Mouse (Mus musculus) stomach, embryonic 14.5 days (tissue): ENCODE measurements around the gene Nsmf. TPM values are rescaled to one million over a fixed set of nuclear protein-coding genes. Genes with fewer than 3 reads are reported as not detected.

Source experiments
- ATAC-seq: fragments of 200-750 bp; cut with Nextera tagmentation; 2 replicates; pipeline ENCODE4 v1.8.0; 2017; ENCODE audit warnings: low read depth, moderate TSS enrichment; ENCODE audit not compliant: insufficient number of reproducible peaks, insufficient read depth, low FRiP score
- H3K27ac ChIP-seq: fragments of 300-500 bp; sonication (generic); 2 replicates; pipeline ENCODE4 v1.5.1; 2014; ENCODE audit warnings: mild to moderate bottlenecking, low read length, moderate library complexity, mixed read lengths
- H3K27me3 ChIP-seq: fragments of 300-500 bp; sonication (generic); 2 replicates; pipeline ENCODE4 v1.6.1; 2014; ENCODE audit warnings: low read length, control low read depth, mixed read lengths; ENCODE audit not compliant: control insufficient read depth, insufficient read depth
- H3K36me3 ChIP-seq: fragments of 300-500 bp; sonication (generic); 2 replicates; pipeline ENCODE4 v1.6.1; 2014; ENCODE audit warnings: mild to moderate bottlenecking, control low read depth, low read length, moderate library complexity, mixed read lengths; ENCODE audit not compliant: control insufficient read depth, insufficient read depth
- H3K4me1 ChIP-seq: fragments of 300-500 bp; sonication (generic); 2 replicates; pipeline ENCODE4 v1.6.1; 2014; ENCODE audit warnings: low read length, control low read depth, mixed read lengths; ENCODE audit not compliant: control insufficient read depth, insufficient read depth
- H3K4me2 ChIP-seq: fragments of 300-500 bp; sonication (generic); replicated peaks from 2 replicates; pipeline ENCODE4 v1.6.1; 2014; ENCODE audit warnings: low read depth, low read length, control low read depth
- H3K4me3 ChIP-seq: fragments of 300-500 bp; sonication (generic); 2 replicates; pipeline ENCODE4 v1.5.1; 2014; ENCODE audit warnings: low read depth, low read length, control low read depth
- H3K9ac ChIP-seq: fragments of 300-500 bp; sonication (generic); replicated peaks from 2 replicates; pipeline ENCODE4 v1.6.1; 2014; ENCODE audit warnings: low read depth, mild to moderate bottlenecking, control low read depth, low read length, moderate library complexity, mixed read lengths
- H3K9me3 ChIP-seq: fragments of 300-500 bp; sonication (generic); 2 replicates; pipeline ENCODE4 v1.6.1; 2016; ENCODE audit warnings: low read depth, low read length, control low read depth; ENCODE audit not compliant: control insufficient read depth
- WGBS: fragments of 180-500 bp; shearing (Covaris S2); extraction: QIAGEN DNeasy Blood & Tissue Kit; methylation state at CpG from one replicate; pipeline ENCODE4 v1.1.7; 2014; 5-methylcytosine and 5-hydroxymethylcytosine counted together
- microRNA-seq: library from miRNA; unstranded; fragments of <30 nt; microRNA quantifications from one replicate; pipeline ENCODE4, GENCODE M21; 2016
- polyA plus RNA-seq: library from polyadenylated mRNA; unstranded; fragments of >200 nt; fragmentation: Nextera tagmentation; extraction: Ambion mirVana; gene quantifications from 2 replicates; pipeline ENCODE4 v1.2.1, GENCODE M21; 2014

Nsmf gene
- polyA plus RNA-seq, 1 experiment from 2014 or later, result 59.5 TPM

DNA sequence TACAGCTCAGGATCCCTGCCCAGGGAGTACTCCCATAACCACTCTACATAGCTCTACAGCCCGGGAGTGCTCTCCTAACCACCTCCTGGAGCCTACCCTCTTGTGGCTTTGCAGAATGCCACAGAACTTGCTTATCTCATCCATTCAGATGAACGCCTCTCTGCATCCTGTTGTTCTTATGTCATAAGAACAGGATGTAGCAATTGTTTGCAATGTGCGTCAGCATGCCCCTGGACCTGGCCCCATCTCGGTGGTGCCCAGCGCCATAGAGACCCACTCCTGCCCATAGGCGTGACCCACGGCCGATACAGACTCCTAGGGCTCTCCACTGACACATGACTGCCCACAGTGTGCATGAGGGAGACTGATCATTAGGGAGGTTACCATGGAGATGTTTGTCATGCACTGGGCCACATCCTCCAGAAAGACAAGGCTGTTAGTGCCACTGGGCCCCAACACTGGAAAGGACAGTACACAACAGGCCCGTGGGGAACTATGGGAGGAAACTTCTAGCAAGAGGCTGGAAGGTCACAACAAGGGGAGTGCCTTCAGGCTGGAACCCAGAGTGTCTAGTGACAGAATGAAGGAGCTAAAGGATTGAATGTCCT is 57.1 kb downstream of the Nsmf start:
- Histone ChIP-seq H3K27ac (no peak overlapping the region), H3K4me1 (no peaks in the 10 kb centered on the region), H3K9me3 (no peaks in the 10 kb centered on the region), H3K4me2 (no peak overlapping the region), H3K36me3 (no peaks in the 10 kb centered on the region), H3K9ac (no peak overlapping the region), H3K27me3 (no peaks in the 10 kb centered on the region), H3K4me3 (no peak overlapping the region)
- WGBS, result 57% methylated on average over 9 of the region's 9 CpGs
- ATAC-seq, result peak; percentile 43; the same call in 1 of the 2 replicates

Small RNA genes lying within 50 kb of the gene (microRNA-seq; reads per million reads assigned to microRNA genes)
- gene Gm24328 (not detected), gene Mir7664 (not detected)

Other genes starting within 250 kb of the Nsmf start
- 91.2 and 95.9 TPM in 2 replicates for gene Ehmt1, start 134.7 kb upstream of the Nsmf start, polyA plus RNA-seq
- 72.4 and 80.5 TPM in 2 replicates for gene Arrdc1, start 119.1 kb upstream of the Nsmf start, polyA plus RNA-seq
- 6.3 and 8.1 TPM in 2 replicates for gene Zmynd19, start 104.6 kb upstream of the Nsmf start, polyA plus RNA-seq
- 25.4 and 28.6 TPM in 2 replicates for gene Dph7, start 92.0 kb upstream of the Nsmf start, polyA plus RNA-seq
- gene Mrpl41, start 79.3 kb upstream of the Nsmf start, polyA plus RNA-seq, result 114 and 129 TPM in 2 replicates
- 5.2 and 6.5 TPM in 2 replicates for gene Pnpla7, start 78.3 kb upstream of the Nsmf start, polyA plus RNA-seq
- 0.26 and 0.53 TPM in 2 replicates for gene Entpd8, start 25.9 kb downstream of the Nsmf start, polyA plus RNA-seq
- 2.3 and 5.0 TPM in 2 replicates for gene Noxa1, start 40.8 kb downstream of the Nsmf start, polyA plus RNA-seq
- 8.0 and 8.9 TPM in 2 replicates for gene Nrarp, start 126.4 kb downstream of the Nsmf start, polyA plus RNA-seq
- gene Tor4a, start 142.5 kb downstream of the Nsmf start, polyA plus RNA-seq, result 12.8 and 15.8 TPM in 2 replicates
- 102 TPM in 2 replicates for gene Nelfb, start 157.1 kb downstream of the Nsmf start, polyA plus RNA-seq
- not detected in 2 replicates for gene Stpg3, start 160.3 kb downstream of the Nsmf start, polyA plus RNA-seq
- gene Fam166a, start 164.4 kb downstream of the Nsmf start, polyA plus RNA-seq, result not detected in 2 replicates
- gene Tubb4b, start 170.3 kb downstream of the Nsmf start, polyA plus RNA-seq, result 512 and 519 TPM in 2 replicates
- 0.14 TPM in 1 of 2 replicates, not detected in the other for gene Slc34a3, start 180.0 kb downstream of the Nsmf start, polyA plus RNA-seq
- not detected in 2 replicates for gene Rnf224, start 182.4 kb downstream of the Nsmf start, polyA plus RNA-seq
- gene Rnf208, start 187.9 kb downstream of the Nsmf start, polyA plus RNA-seq, result 10.9 and 11.9 TPM in 2 replicates
- gene Cysrt1, start 188.1 kb downstream of the Nsmf start, polyA plus RNA-seq, result 0.49 and 1.0 TPM in 2 replicates
- gene AL732309.1, start 192.5 kb downstream of the Nsmf start, polyA plus RNA-seq, result 5.9 and 8.5 TPM in 2 replicates
- 14.7 and 16.8 TPM in 2 replicates for gene Tmem203, start 201.1 kb downstream of the Nsmf start, polyA plus RNA-seq
- gene Tprn, start 208.3 kb downstream of the Nsmf start, polyA plus RNA-seq, result 6.2 and 8.5 TPM in 2 replicates
- 241 and 246 TPM in 2 replicates for gene Ssna1, start 218.1 kb downstream of the Nsmf start, polyA plus RNA-seq
- 108 and 116 TPM in 2 replicates for gene Anapc2, start 218.1 kb downstream of the Nsmf start, polyA plus RNA-seq
- not detected in 2 replicates for gene Tmem210, start 233.8 kb downstream of the Nsmf start, polyA plus RNA-seq
- gene Lrrc26, start 235.6 kb downstream of the Nsmf start, polyA plus RNA-seq, result 1.9 and 3.4 TPM in 2 replicates